9 mouse cellular contexts compared by ENCODE assay signal in genomic region chr15:91702991-91703715, GRCm38 (mm10). TPM values are rescaled to one million over a fixed set of nuclear protein-coding genes. Genes with fewer than 3 reads are reported as not detected.
DNase-seq lines count a peak whose midpoint lies in the region; ATAC-seq and TF ChIP-seq lines count a peak whose summit lies in the region.
"Had no signal": no experiment of that assay in that cellular context is flagged by ENCODE, and none has a peak within 500 bp of the region (broad histone marks: within the 10 kb centered on the region; RNA-seq: fewer than 3 reads in every experiment).

No protein-coding gene starts in this region.

- H3K4me2 ChIP-seq in embryonic facial prominence, embryonic 14.5 days (ENCODE audit: low read depth, low read length): no peak overlapping the region
- H3K4me2 ChIP-seq in midbrain, postnatal 0 days (ENCODE audit: low read depth, low read length, poor library complexity, severe bottlenecking): no peak overlapping the region

- ATAC-seq in embryonic facial prominence, embryonic 14.5 days (ENCODE audit: low read depth): peak; percentile 50; the same call in 1 of the 2 replicates
- peak; percentile 44; the same call in 1 of the 2 replicates for ATAC-seq in midbrain, postnatal 0 days (ENCODE audit: low FRiP score)
- ATAC-seq in activated CD4-positive, CD25-positive, alpha-beta regulatory T cell, adult 4 months: no peak

- 0 out of 2 replicates have a peak overlapping the region, but pooled peaks have one; percentile 11 for H3K27ac ChIP-seq in embryonic facial prominence, embryonic 14.5 days (replicated peaks; ENCODE audit: low read depth, low read length)
- H3K27ac ChIP-seq in midbrain, postnatal 0 days (ENCODE audit: low read depth, low read length): no peak overlapping the region

- intact Hi-C loops in heart, postnatal 14 days (cut with DNase I): loop anchor here (2.0 kb wide), 1 partner anchor 92 kb away; no protein-coding TSS in a partner anchor
- intact Hi-C loops in left cerebral cortex, postnatal 14 days (cut with DNase I): no loop called here

- H3K4me1 ChIP-seq in embryonic facial prominence, embryonic 14.5 days (ENCODE audit: control insufficient read depth, insufficient read depth, low read length): no peaks in the 10 kb centered on the region
- no peaks in the 10 kb centered on the region for H3K4me1 ChIP-seq in midbrain, postnatal 0 days (ENCODE audit: insufficient read depth, low read length)

- H3K9ac ChIP-seq in embryonic facial prominence, embryonic 14.5 days (ENCODE audit: low read depth, low read length): no peak overlapping the region
- no peak overlapping the region for H3K9ac ChIP-seq in midbrain, postnatal 0 days (replicated peaks; ENCODE audit: low read length, poor library complexity, severe bottlenecking)

- no peaks in the 10 kb centered on the region for H3K27me3 ChIP-seq in embryonic facial prominence, embryonic 14.5 days (replicated peaks; ENCODE audit: control insufficient read depth, insufficient read depth, low read length)
- H3K27me3 ChIP-seq in midbrain, postnatal 0 days (ENCODE audit: insufficient read depth, low read length): no peaks in the 10 kb centered on the region

- no peak overlapping the region for H3K4me3 ChIP-seq in embryonic facial prominence, embryonic 14.5 days (ENCODE audit: low read depth, low read length)
- H3K4me3 ChIP-seq in midbrain, postnatal 0 days (ENCODE audit: low read depth, low read length): no peak overlapping the region

- peak; percentile 30 to 49 for DNase-seq in layer of hippocampus, adult 18-20 months (ENCODE audit: low spot score in 2 of 2)
- DNase-seq in layer of hippocampus, adult 11-12 months (ENCODE audit: low spot score): no peak
- peak; percentile 80 for DNase-seq in adrenal gland, postnatal 14 days
- peak; percentile 69 for DNase-seq in embryonic facial prominence, embryonic 14.5 days (ENCODE audit: low spot score)
- peak; percentile 46 to 60 for DNase-seq in heart, postnatal 14 days
- peak; percentile 13 to 30 for DNase-seq in left cerebral cortex, postnatal 14 days (ENCODE audit: low spot score in 2 of 2)
- peak; percentile 57 for DNase-seq in midbrain, postnatal 0 days (ENCODE audit: low spot score)

- WGBS in embryonic facial prominence, embryonic 14.5 days: 36% methylated on average over 8 of the region's 8 CpGs
- whole genome bisulfite sequencing in midbrain, postnatal 0 days: 41% methylated on average over 8 of the region's 8 CpGs

- H3K9me3 ChIP-seq in embryonic facial prominence, embryonic 14.5 days (ENCODE audit: control insufficient read depth, low read length): no peaks in the 10 kb centered on the region
- no peaks in the 10 kb centered on the region for H3K9me3 ChIP-seq in midbrain, postnatal 0 days (ENCODE audit: low read length)

- H3K36me3 ChIP-seq in embryonic facial prominence, embryonic 14.5 days (ENCODE audit: control insufficient read depth, insufficient read depth, low read length): peaks cover 8% of the 10 kb centered on the region; the same call in 1 of the 2 replicates
- H3K36me3 ChIP-seq in midbrain, postnatal 0 days (ENCODE audit: insufficient read depth, low read length): no peaks in the 10 kb centered on the region
- H3K36me3 ChIP-seq: G1E had no signal

- peak; percentile 25; the same call in 1 of the 2 replicates for TF ChIP-seq CTCF in midbrain, postnatal 0 days (IDR thresholded peaks at IDR 0.05)

RNA-seq across cellular contexts. Expression of gene Lrrk2, which starts 30.2 kb away (rescaled TPM):
- total RNA-seq in layer of hippocampus, adult 18-20 months (2021): 10 to 100 TPM; 19.0 to 23.3 TPM
- 31.0 and 44.6 TPM in 2 replicates for total RNA-seq in adrenal gland, postnatal 14 days (2021)
- 6.6 and 8.5 TPM in 2 replicates for polyA plus RNA-seq in embryonic facial prominence, embryonic 14.5 days (2014; fragmentation: Nextera tagmentation; extraction: Ambion mirVana)
- 10 to 100 TPM; 10.7 to 13.8 TPM for total RNA-seq in heart, postnatal 14 days (2021)
- total RNA-seq in left cerebral cortex, postnatal 14 days (2021): 10 to 100 TPM; 20.8 to 21.5 TPM
- total RNA-seq in midbrain, postnatal 0 days (2014; rRNA removed): 2.9 and 4.2 TPM in 2 replicates
- polyA plus RNA-seq in midbrain, postnatal 0 days (2015; fragmentation: Nextera tagmentation; extraction: Ambion mirVana): 1.1 and 1.9 TPM in 2 replicates
- polyA plus RNA-seq in activated CD4-positive, CD25-positive, alpha-beta regulatory T cell, adult 4 months (2017; shearing (Covaris generic)): under 1 TPM in 1 of 2 experiments, not detected in 1; 0.25 TPM
- polyA plus RNA-seq: G1E had no signal
